Comparison of ENCODE assay signal across 22 mouse cellular contexts in the genomic region with DNA sequence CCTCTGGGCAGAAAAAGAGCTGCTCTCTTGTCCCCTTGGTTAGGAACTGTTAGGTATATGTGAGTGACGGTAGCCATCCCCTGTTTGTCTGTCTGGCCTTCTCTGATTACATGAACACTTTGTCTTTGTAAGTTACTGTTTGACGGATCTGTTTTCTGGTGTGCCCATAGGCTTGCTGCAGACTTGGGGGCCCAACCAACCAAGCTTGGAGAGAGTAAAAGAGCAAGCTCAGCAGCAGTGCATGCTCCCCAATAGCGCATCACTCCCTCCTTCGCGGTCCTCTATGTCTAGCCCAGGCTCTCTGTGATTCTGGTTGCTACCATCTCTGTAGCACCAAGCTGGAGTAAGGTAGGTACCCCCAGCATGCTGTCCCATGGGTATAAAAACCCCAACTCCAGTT. TPM values are rescaled to one million over a fixed set of nuclear protein-coding genes. Genes with fewer than 3 reads are reported as not detected.
DNase-seq lines count a peak whose midpoint lies in the region; ATAC-seq and TF ChIP-seq lines count a peak whose summit lies in the region.
"Had no signal": no experiment of that assay in that cellular context is flagged by ENCODE, and none has a peak within 500 bp of the region (broad histone marks: within the 10 kb centered on the region; RNA-seq: fewer than 3 reads in every experiment).

No protein-coding gene starts in this region.

- TF ChIP-seq EP300 in lung, postnatal 0 days (IDR thresholded peaks at IDR 0.05): no peak

- no peak for TF ChIP-seq POLR2A in kidney, adult 2 months (IDR thresholded peaks at IDR 0.05; ENCODE audit: low read depth, low read length)

- H3K9me3 ChIP-seq in kidney, embryonic 14.5 days (ENCODE audit: control insufficient read depth, low read length): 0 out of 2 replicates have a peak, but pooled peaks cover 5% of the 10 kb centered on the region
- H3K9me3 ChIP-seq in lung, postnatal 0 days (ENCODE audit: low read length): no peaks in the 10 kb centered on the region
- H3K9me3 ChIP-seq: G1E had no signal

- TF ChIP-seq CTCF in kidney, adult 2 months (conservative IDR thresholded peaks at IDR 0.05; ENCODE audit: insufficient read depth, insufficient read length, low read depth, low read length): no peak
- TF ChIP-seq CTCF in lung, postnatal 0 days (IDR thresholded peaks at IDR 0.05): no peak

- peak overlapping the region; percentile 96 for H3K27ac ChIP-seq in kidney, adult 2 months (ENCODE audit: insufficient read depth, low read depth, low read length)
- H3K27ac ChIP-seq in kidney, embryonic 14.5 days (ENCODE audit: low read depth, low read length): no peak overlapping the region
- no peak overlapping the region for H3K27ac ChIP-seq in lung, postnatal 0 days (ENCODE audit: low read length)
- H3K27ac ChIP-seq: embryonic facial prominence, embryonic 13.5 days; forebrain, embryonic 12.5 days; hindbrain, embryonic 12.5 days had no signal

- no peak for ATAC-seq in kidney, embryonic 14.5 days (ENCODE audit: low FRiP score, low TSS enrichment)
- no peak for ATAC-seq in lung, postnatal 0 days
- ATAC-seq: CD4-positive, CD25-positive, alpha-beta regulatory T cell, adult 4 months; forebrain, embryonic 16.5 days; hindbrain, embryonic 16.5 days had no signal

- H3K36me3 ChIP-seq in kidney, adult 2 months (ENCODE audit: control insufficient read depth, insufficient read depth, low read length): no peaks in the 10 kb centered on the region
- H3K36me3 ChIP-seq in kidney, embryonic 14.5 days (ENCODE audit: control insufficient read depth, insufficient read depth, low read length): no peaks in the 10 kb centered on the region
- no peaks in the 10 kb centered on the region for H3K36me3 ChIP-seq in lung, postnatal 0 days (ENCODE audit: insufficient read depth, low read length)
- H3K36me3 ChIP-seq: embryonic facial prominence, embryonic 13.5 days; forebrain, embryonic 12.5 days; G1E; hindbrain, embryonic 12.5 days had no signal

- H3K4me3 ChIP-seq in kidney, adult 2 months (ENCODE audit: insufficient read depth, low read depth, low read length): no peak overlapping the region
- H3K4me3 ChIP-seq in kidney, embryonic 14.5 days (ENCODE audit: low read length): no peak overlapping the region
- H3K4me3 ChIP-seq in lung, postnatal 0 days (ENCODE audit: low read depth, low read length): no peak overlapping the region
- H3K4me3 ChIP-seq: embryonic facial prominence, embryonic 13.5 days; forebrain, embryonic 12.5 days; hindbrain, embryonic 12.5 days had no signal

- H3K4me2 ChIP-seq in kidney, embryonic 14.5 days (replicated peaks; ENCODE audit: low read depth, low read length): no peak overlapping the region
- no peak overlapping the region for H3K4me2 ChIP-seq in lung, postnatal 0 days (replicated peaks; ENCODE audit: low read depth, low read length)
- H3K4me2 ChIP-seq: embryonic facial prominence, embryonic 13.5 days; forebrain, embryonic 12.5 days; hindbrain, embryonic 12.5 days had no signal

- H3K4me1 ChIP-seq in kidney, adult 2 months (ENCODE audit: control insufficient read depth, insufficient read depth, low read length): 0 out of 2 replicates have a peak, but pooled peaks cover 3% of the 10 kb centered on the region
- H3K4me1 ChIP-seq in kidney, embryonic 14.5 days (ENCODE audit: control insufficient read depth, insufficient read depth, low read length): no peaks in the 10 kb centered on the region
- no peaks in the 10 kb centered on the region for H3K4me1 ChIP-seq in lung, postnatal 0 days (ENCODE audit: insufficient read depth, low read depth, low read length)
- H3K4me1 ChIP-seq: embryonic facial prominence, embryonic 13.5 days; forebrain, embryonic 12.5 days; hindbrain, embryonic 12.5 days had no signal

- WGBS in kidney, adult 2 months: 62% methylated on average over 5 of the region's 5 CpGs
- WGBS in kidney, embryonic 14.5 days: 90% methylated on average over 5 of the region's 5 CpGs
- WGBS in lung, postnatal 0 days: 85% methylated on average over 5 of the region's 5 CpGs

- no peak overlapping the region for H3K9ac ChIP-seq in kidney, embryonic 14.5 days (ENCODE audit: low read depth, low read length)
- no peak overlapping the region for H3K9ac ChIP-seq in lung, postnatal 0 days (replicated peaks; ENCODE audit: low read depth)
- H3K9ac ChIP-seq: embryonic facial prominence, embryonic 13.5 days; forebrain, embryonic 12.5 days; hindbrain, embryonic 12.5 days had no signal

- DNase-seq in heart, adult 11 months: peak; percentile 68
- DNase-seq in heart, adult 18-20 months: no peak
- DNase-seq in kidney, adult 2 months: no peak
- DNase-seq in kidney, postnatal 25 days: peak; percentile 9 to 58
- no peak for DNase-seq in lung, postnatal 0 days (ENCODE audit: low spot score)
- DNase-seq in left cerebral cortex, adult 18-20 months (ENCODE audit: low spot score in 2 of 2): no peak
- DNase-seq: adrenal gland, postnatal 10 days; B cell, adult 2 months; cerebellum, adult 18-20 months; cerebellum, adult 9-11 months; cerebellum, postnatal 36 days; gastrocnemius, postnatal 10 days; heart, postnatal 10 days; heart, postnatal 4 days had no signal

- no peaks in the 10 kb centered on the region for H3K27me3 ChIP-seq in kidney, adult 2 months (replicated peaks; ENCODE audit: control insufficient read depth, insufficient read depth, low read length)
- no peaks in the 10 kb centered on the region for H3K27me3 ChIP-seq in kidney, embryonic 14.5 days (ENCODE audit: control insufficient read depth, insufficient read depth, low read length)
- H3K27me3 ChIP-seq in lung, postnatal 0 days (replicated peaks; ENCODE audit: insufficient read depth, low read length): no peaks in the 10 kb centered on the region
- H3K27me3 ChIP-seq: embryonic facial prominence, embryonic 13.5 days; forebrain, embryonic 12.5 days; hindbrain, embryonic 12.5 days had no signal

RNA-seq across cellular contexts. Expression of gene B3galnt1, which starts 9.1 kb away (rescaled TPM):
- 1 to 10 TPM; 1.8 to 1.9 TPM for total RNA-seq in heart, adult 18-20 months (2021)
- 25.7 and 28.3 TPM in 2 replicates for polyA plus RNA-seq in kidney, adult 2 months (2012; rRNA removed)
- polyA plus RNA-seq in kidney, embryonic 14.5 days (2014; fragmentation: Nextera tagmentation; extraction: Ambion mirVana): 27.7 and 29.4 TPM in 2 replicates
- 16.7 and 21.0 TPM in 2 replicates for polyA plus RNA-seq in lung, postnatal 0 days (2015; fragmentation: Nextera tagmentation; extraction: Ambion mirVana)
- 10 to 100 TPM; 53.3 to 55.7 TPM for total RNA-seq in left cerebral cortex, adult 18-20 months (2021)
- total RNA-seq: G1E had no signal
- polyA plus RNA-seq: G1E had no signal

Comparison
In these comparisons a context has a peak if more than half of its experiments do, and no peak if none do; other contexts are left out.
1. DNase-seq: peak in heart, adult 11 months (single experiment) and kidney, postnatal 25 days (2 of 2); none in heart, adult 18-20 months (0 of 2), kidney, adult 2 months (single experiment), lung, postnatal 0 days (single experiment) and left cerebral cortex, adult 18-20 months (0 of 2).